Mouse (Mus musculus) heart, postnatal 0 days (tissue): ENCODE results near the gene Pxylp1.

ENCODE experiments used
- CTCF ChIP-seq: IDR thresholded peaks from 2 replicates; pipeline ENCODE4 v1.5.1; 2016; ENCODE audit warnings: antibody characterized with exemption, control low read depth, low read depth
- EP300 ChIP-seq: IDR thresholded peaks from 2 replicates; pipeline ENCODE4 v1.6.1; 2016; ENCODE audit warnings: antibody characterized with exemption, low read depth

- TF ChIP-seq EP300 = no peak
- TF ChIP-seq CTCF = no peak
Observed at GRCm38 (mm10) chr9:96782062-96782461, 110.4 kb downstream of the Pxylp1 start.
